22 mouse cellular contexts compared by ENCODE assay signal in the genomic region with DNA sequence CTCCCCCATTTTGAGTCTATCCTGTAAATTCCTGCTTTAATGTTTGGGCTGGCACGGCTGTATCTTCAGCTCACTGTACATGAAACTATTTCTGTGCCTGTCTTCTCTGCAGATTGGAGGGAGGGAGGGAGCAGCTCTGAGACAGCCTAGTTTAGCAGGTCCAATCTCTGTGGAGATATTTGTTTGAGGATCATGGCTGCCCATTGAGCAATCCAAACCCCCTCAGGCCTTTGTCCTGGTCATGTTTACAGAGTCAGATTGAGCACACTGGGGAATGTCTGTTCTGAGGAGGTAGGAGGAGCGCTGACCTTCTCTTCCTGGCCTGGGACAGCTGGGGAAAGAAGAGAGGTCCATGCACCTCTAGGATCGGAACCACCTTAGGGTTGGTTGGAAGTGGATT. TPM values are rescaled to one million over a fixed set of nuclear protein-coding genes. Genes with fewer than 3 reads are reported as not detected.
A peak's percentile ranks its signal among the peaks of the same experiment; 100 is the strongest.
DNase-seq lines count a peak whose midpoint lies in the region; ATAC-seq and TF ChIP-seq lines count a peak whose summit lies in the region.
"Had no signal": no experiment of that assay in that cellular context is flagged by ENCODE, and none has a peak within 500 bp of the region (broad histone marks: within the 10 kb centered on the region; RNA-seq: fewer than 3 reads in every experiment).

No protein-coding gene starts in this region.

- H3K9ac ChIP-seq in stomach, embryonic 15.5 days, result no peak overlapping the region
- H3K9ac ChIP-seq in stomach, postnatal 0 days (ENCODE audit: low read length), result no peak overlapping the region
- H3K9ac ChIP-seq in liver, embryonic 13.5 days, result no peak overlapping the region
- H3K9ac ChIP-seq: forebrain, postnatal 0 days; limb, embryonic 13.5 days; lung, embryonic 15.5 days had no signal

- no peak for DNase-seq in heart, embryonic 10.5 days (ENCODE audit: low spot score)
- no peak for DNase-seq in heart, postnatal 10 days
- DNase-seq in stomach, postnatal 0 days (ENCODE audit: low spot score), result no peak
- DNase-seq in liver, embryonic 13.5 days, result no peak
- DNase-seq in forebrain, embryonic 10.5 days (ENCODE audit: extremely low spot score, low spot score), result no peak
- no peak for DNase-seq in left cerebral cortex, adult 9 months (ENCODE audit: low spot score in 2 of 2)
- DNase-seq: cerebellum, adult 18-20 months; cerebellum, postnatal 14 days; forebrain, postnatal 0 days; gastrocnemius, postnatal 14 days; heart, adult 11 months; kidney, adult 2 months; kidney, postnatal 10 days; thymus, adult 2 months; thymus, postnatal 4 days had no signal

- WGBS in heart, embryonic 10.5 days, result 64% methylated on average over 3 of the region's 3 CpGs
- 59% methylated on average over 3 of the region's 3 CpGs for WGBS in stomach, embryonic 15.5 days
- WGBS in stomach, postnatal 0 days, result 58% methylated on average over 3 of the region's 3 CpGs
- WGBS in liver, embryonic 13.5 days (ENCODE audit: insufficient replicate concordance), result 54% methylated on average over 3 of the region's 3 CpGs
- 85% methylated on average over 3 of the region's 3 CpGs for WGBS in forebrain, embryonic 10.5 days

- no peaks in the 10 kb centered on the region for H3K27me3 ChIP-seq in heart, embryonic 10.5 days (ENCODE audit: insufficient read depth, poor library complexity, severe bottlenecking)
- H3K27me3 ChIP-seq in stomach, embryonic 15.5 days (replicated peaks), result no peaks in the 10 kb centered on the region
- H3K27me3 ChIP-seq in stomach, postnatal 0 days (ENCODE audit: control insufficient read depth, insufficient read depth, low read length), result no peaks in the 10 kb centered on the region
- 0 out of 2 replicates have a peak, but pooled peaks cover 6% of the 10 kb centered on the region for H3K27me3 ChIP-seq in liver, embryonic 13.5 days
- no peaks in the 10 kb centered on the region for H3K27me3 ChIP-seq in forebrain, embryonic 10.5 days (ENCODE audit: poor library complexity, severe bottlenecking)

- no peaks in the 10 kb centered on the region for H3K9me3 ChIP-seq in heart, embryonic 10.5 days
- no peaks in the 10 kb centered on the region for H3K9me3 ChIP-seq in stomach, embryonic 15.5 days
- H3K9me3 ChIP-seq in stomach, postnatal 0 days (ENCODE audit: control insufficient read depth, low read length), result no peaks in the 10 kb centered on the region
- no peaks in the 10 kb centered on the region for H3K9me3 ChIP-seq in liver, embryonic 13.5 days (replicated peaks)
- H3K9me3 ChIP-seq in forebrain, embryonic 10.5 days, result no peaks in the 10 kb centered on the region
- H3K9me3 ChIP-seq: limb, embryonic 13.5 days; lung, embryonic 15.5 days; midbrain, embryonic 10.5 days had no signal

- H3K4me2 ChIP-seq in stomach, embryonic 15.5 days, result no peak overlapping the region
- no peak overlapping the region for H3K4me2 ChIP-seq in stomach, postnatal 0 days (replicated peaks; ENCODE audit: low read depth)
- 0 out of 2 replicates have a peak overlapping the region, but pooled peaks have one; percentile 13 for H3K4me2 ChIP-seq in liver, embryonic 13.5 days
- H3K4me2 ChIP-seq: limb, embryonic 13.5 days; lung, embryonic 15.5 days had no signal

- peak; percentile 35; the same call in 1 of the 2 replicates for ATAC-seq in stomach, embryonic 15.5 days (ENCODE audit: insufficient read depth, low FRiP score, low read depth)
- no peak for ATAC-seq in stomach, postnatal 0 days (ENCODE audit: low FRiP score, low TSS enrichment)
- peak; percentile 78 for ATAC-seq in liver, embryonic 13.5 days (ENCODE audit: low read depth)
- no peak for ATAC-seq in megakaryocyte progenitor cell, adult 5-6 weeks (replicated peaks; ENCODE audit: poor library complexity)
- ATAC-seq: forebrain, postnatal 0 days; midbrain, embryonic 16.5 days had no signal

- intact Hi-C loops in heart, postnatal 10 days (cut with DNase I), result no loop called here

- H3K4me3 ChIP-seq in heart, embryonic 10.5 days, result no peak overlapping the region
- H3K4me3 ChIP-seq in stomach, embryonic 15.5 days (replicated peaks), result no peak overlapping the region
- no peak overlapping the region for H3K4me3 ChIP-seq in stomach, postnatal 0 days (ENCODE audit: low read depth, low read length)
- H3K4me3 ChIP-seq in liver, embryonic 13.5 days (replicated peaks), result no peak overlapping the region
- no peak overlapping the region for H3K4me3 ChIP-seq in forebrain, embryonic 10.5 days
- H3K4me3 ChIP-seq: limb, embryonic 13.5 days; lung, embryonic 15.5 days; midbrain, embryonic 10.5 days had no signal

- peaks cover 37% of the 10 kb centered on the region for H3K4me1 ChIP-seq in heart, embryonic 10.5 days
- no peaks in the 10 kb centered on the region for H3K4me1 ChIP-seq in stomach, embryonic 15.5 days
- H3K4me1 ChIP-seq in stomach, postnatal 0 days (replicated peaks; ENCODE audit: control insufficient read depth, insufficient read depth), result no peaks in the 10 kb centered on the region
- H3K4me1 ChIP-seq in liver, embryonic 13.5 days (replicated peaks), result 0 out of 2 replicates have a peak, but pooled peaks cover 2% of the 10 kb centered on the region
- H3K4me1 ChIP-seq in forebrain, embryonic 10.5 days, result 0 out of 2 replicates have a peak, but pooled peaks cover 2% of the 10 kb centered on the region
- H3K4me1 ChIP-seq: limb, embryonic 13.5 days had no signal

- peak overlapping the region; percentile 33 for H3K27ac ChIP-seq in heart, embryonic 10.5 days
- H3K27ac ChIP-seq in stomach, embryonic 15.5 days, result no peak overlapping the region
- H3K27ac ChIP-seq in stomach, postnatal 0 days (replicated peaks), result no peak overlapping the region
- H3K27ac ChIP-seq in liver, embryonic 13.5 days, result peak overlapping the region; percentile 43; the same call in 1 of the 2 replicates
- no peak overlapping the region for H3K27ac ChIP-seq in forebrain, embryonic 10.5 days
- H3K27ac ChIP-seq: limb, embryonic 13.5 days; lung, embryonic 15.5 days; macrophage; midbrain, embryonic 10.5 days had no signal

- no peaks in the 10 kb centered on the region for H3K36me3 ChIP-seq in heart, embryonic 10.5 days
- H3K36me3 ChIP-seq in stomach, embryonic 15.5 days, result no peaks in the 10 kb centered on the region
- H3K36me3 ChIP-seq in stomach, postnatal 0 days (ENCODE audit: control insufficient read depth, insufficient read depth, low read length), result no peaks in the 10 kb centered on the region
- no peaks in the 10 kb centered on the region for H3K36me3 ChIP-seq in liver, embryonic 13.5 days
- H3K36me3 ChIP-seq in forebrain, embryonic 10.5 days (replicated peaks), result no peaks in the 10 kb centered on the region
- H3K36me3 ChIP-seq: limb, embryonic 13.5 days; lung, embryonic 15.5 days; midbrain, embryonic 10.5 days had no signal

- TF ChIP-seq EP300 in stomach, postnatal 0 days (optimal IDR thresholded peaks at IDR 0.05), result no peak

- no peak for TF ChIP-seq CTCF in stomach, postnatal 0 days (IDR thresholded peaks at IDR 0.05; ENCODE audit: low read depth)

RNA-seq across cellular contexts. Expression of gene Flvcr2, which starts 19.9 kb away (rescaled TPM):
- polyA plus RNA-seq in heart, embryonic 10.5 days (2016; fragmentation: Nextera tagmentation; extraction: Ambion mirVana), result 4.9 and 7.8 TPM in 2 replicates
- total RNA-seq in heart, postnatal 10 days (2021), result 1 to 10 TPM; 3.3 to 3.8 TPM
- polyA plus RNA-seq in stomach, embryonic 15.5 days (2015; fragmentation: Nextera tagmentation; extraction: Ambion mirVana), result 2.0 and 2.2 TPM in 2 replicates
- 4.1 and 4.8 TPM in 2 replicates for polyA plus RNA-seq in stomach, postnatal 0 days (2015; fragmentation: Nextera tagmentation; extraction: Ambion mirVana)
- 3.8 and 5.4 TPM in 2 replicates for polyA plus RNA-seq in liver, embryonic 13.5 days (2015; fragmentation: Nextera tagmentation; extraction: Ambion mirVana)
- total RNA-seq in megakaryocyte progenitor cell, adult 5-6 weeks (2015), result not detected in 2 replicates
- total RNA-seq in megakaryocyte progenitor cell, adult 5-6 weeks (2017), result not detected in 2 replicates
- 0.49 and 0.62 TPM in 2 replicates for polyA plus RNA-seq in forebrain, embryonic 10.5 days (2016; fragmentation: Nextera tagmentation; extraction: Ambion mirVana)

RNA-seq across cellular contexts. Expression of gene Erg28, which starts 58.1 kb away (rescaled TPM):
- 109 and 114 TPM in 2 replicates for polyA plus RNA-seq in heart, embryonic 10.5 days (2016; fragmentation: Nextera tagmentation; extraction: Ambion mirVana)
- 10 to 100 TPM; 11.1 to 11.9 TPM for total RNA-seq in heart, postnatal 10 days (2021)
- 128 and 132 TPM in 2 replicates for polyA plus RNA-seq in stomach, embryonic 15.5 days (2015; fragmentation: Nextera tagmentation; extraction: Ambion mirVana)
- 98.1 and 102 TPM in 2 replicates for polyA plus RNA-seq in stomach, postnatal 0 days (2015; fragmentation: Nextera tagmentation; extraction: Ambion mirVana)
- polyA plus RNA-seq in liver, embryonic 13.5 days (2015; fragmentation: Nextera tagmentation; extraction: Ambion mirVana), result 93.5 and 115 TPM in 2 replicates
- total RNA-seq in megakaryocyte progenitor cell, adult 5-6 weeks (2015), result 77.1 and 80.2 TPM in 2 replicates
- 76.9 and 93.4 TPM in 2 replicates for total RNA-seq in megakaryocyte progenitor cell, adult 5-6 weeks (2017)
- polyA plus RNA-seq in forebrain, embryonic 10.5 days (2016; fragmentation: Nextera tagmentation; extraction: Ambion mirVana), result 119 and 120 TPM in 2 replicates

RNA-seq across cellular contexts. Expression of gene Ttll5, which starts 58.2 kb away (rescaled TPM):
- 14.9 and 18.1 TPM in 2 replicates for polyA plus RNA-seq in heart, embryonic 10.5 days (2016; fragmentation: Nextera tagmentation; extraction: Ambion mirVana)
- 10 to 100 TPM; 14.2 to 15.3 TPM for total RNA-seq in heart, postnatal 10 days (2021)
- polyA plus RNA-seq in stomach, embryonic 15.5 days (2015; fragmentation: Nextera tagmentation; extraction: Ambion mirVana), result 12.4 and 13.0 TPM in 2 replicates
- 3.7 and 4.8 TPM in 2 replicates for polyA plus RNA-seq in stomach, postnatal 0 days (2015; fragmentation: Nextera tagmentation; extraction: Ambion mirVana)
- 5.0 and 6.4 TPM in 2 replicates for polyA plus RNA-seq in liver, embryonic 13.5 days (2015; fragmentation: Nextera tagmentation; extraction: Ambion mirVana)
- 19.3 and 20.8 TPM in 2 replicates for total RNA-seq in megakaryocyte progenitor cell, adult 5-6 weeks (2015)
- total RNA-seq in megakaryocyte progenitor cell, adult 5-6 weeks (2017), result 17.0 and 20.1 TPM in 2 replicates
- 17.6 and 18.3 TPM in 2 replicates for polyA plus RNA-seq in forebrain, embryonic 10.5 days (2016; fragmentation: Nextera tagmentation; extraction: Ambion mirVana)

Comparison
In these comparisons a context has a peak if more than half of its experiments do, and no peak if none do; other contexts are left out.
1. ATAC-seq: peak in stomach, embryonic 15.5 days (single experiment) and liver, embryonic 13.5 days (single experiment); none in stomach, postnatal 0 days (single experiment) and megakaryocyte progenitor cell, adult 5-6 weeks (single experiment).
2. H3K27ac ChIP-seq: peak in heart, embryonic 10.5 days (single experiment) and liver, embryonic 13.5 days (single experiment); none in stomach, embryonic 15.5 days (single experiment), stomach, postnatal 0 days (single experiment) and forebrain, embryonic 10.5 days (single experiment).